Mouse (Mus musculus): ENCODE measurements at regions not wholly inside any gene's neighbourhood (a gene's known extent, or its start where the extent isn't known, plus 50 kb on each side); places are given as distances from the start of the nearest gene placed in this dataset.

DNA sequence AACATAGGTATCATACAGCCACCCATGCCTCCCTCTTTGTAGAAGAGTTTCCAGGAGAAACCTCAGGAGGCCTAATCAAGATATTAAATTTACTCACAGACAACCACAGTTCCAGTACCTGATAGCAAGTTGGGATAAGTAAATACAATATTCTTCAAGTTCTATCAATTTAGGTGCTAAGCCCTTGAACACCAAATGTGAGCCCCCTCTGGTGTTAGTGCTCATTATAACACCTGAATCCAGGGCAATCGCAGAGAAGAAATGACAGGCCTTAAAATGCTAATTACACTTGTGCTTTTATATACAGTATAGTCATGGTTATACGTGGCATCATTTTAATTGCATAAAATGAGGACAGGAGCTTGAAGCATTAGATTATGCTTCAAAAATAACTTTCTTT, 161.6 kb upstream of the Tusc1 start:
- peak; percentile 50; the same call in 1 of the 2 replicates for TF ChIP-seq CTCF (IDR thresholded peaks at IDR 0.05; ENCODE audit: low read depth)
- no peak for TF ChIP-seq EP300 (IDR thresholded peaks at IDR 0.05; ENCODE audit: low read depth)
